Mouse (Mus musculus): Measurements from ENCODE around the gene Hsbp1. TPM values are rescaled to one million over a fixed set of nuclear protein-coding genes. Genes with fewer than 3 reads are reported as not detected.

The Hsbp1 gene
- polyA plus RNA-seq, 1 experiment from 2014 or later = 276 TPM

DNA sequence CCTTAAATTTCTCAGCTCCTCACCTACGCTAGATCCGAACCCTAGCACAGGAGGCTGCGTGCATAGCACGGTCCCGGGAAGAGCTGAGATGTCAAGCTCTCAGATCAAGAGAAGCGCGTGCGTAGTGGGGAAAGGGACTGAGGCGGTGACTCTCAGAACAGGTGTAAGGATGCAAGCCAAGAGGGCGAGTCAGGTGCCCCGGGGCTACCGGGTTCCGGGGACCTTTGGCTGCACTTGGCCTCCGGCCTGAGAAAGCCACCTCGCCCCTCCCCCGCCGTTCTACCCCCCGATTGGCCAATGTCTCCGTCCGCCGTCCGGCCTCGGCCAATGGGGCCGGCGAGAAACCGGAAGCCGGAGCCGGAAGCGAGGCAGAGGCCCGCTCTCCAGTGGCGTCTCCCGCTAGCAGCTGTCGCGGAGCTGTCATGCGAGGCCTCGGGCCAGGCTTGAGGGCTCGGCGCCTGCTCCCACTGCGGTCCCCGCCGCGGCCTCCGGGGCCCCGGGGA is 50.3 kb downstream of the Hsbp1 start, which contains the start of gene Mlycd:
TSS of gene Mlycd (plus strand) at position 355 of the 503 bp plus-strand sequence.
- Histone ChIP-seq H3K4me3 (ENCODE audit: low read depth, low read length) (peak within 1 kb of the TSS; percentile 87), H3K9ac (ENCODE audit: low read depth, low read length) (peak within 1 kb of the TSS; percentile 91), H3K36me3 (ENCODE audit: control insufficient read depth, insufficient read depth, low read length) (no peaks in the 10 kb centered on the region), H3K27me3 (ENCODE audit: control insufficient read depth, insufficient read depth, low read length) (no peaks in the 10 kb centered on the region), H3K4me1 (ENCODE audit: control insufficient read depth, insufficient read depth, low read length) (peaks cover 6% of the 10 kb centered on the region), H3K27ac (ENCODE audit: low read depth, low read length) (peak within 1 kb of the TSS; percentile 84), H3K4me2 (peak within 1 kb of the TSS; percentile 100), H3K9me3 (replicated peaks; ENCODE audit: control insufficient read depth, low read length) (no peaks in the 10 kb centered on the region)
- WGBS (ENCODE audit: insufficient replicate concordance) = 4% methylated on average over 44 of the region's 44 CpGs
- ATAC-seq (replicated peaks; ENCODE audit: insufficient number of reproducible peaks, low FRiP score, low TSS enrichment) = peak; percentile 88

DNA sequence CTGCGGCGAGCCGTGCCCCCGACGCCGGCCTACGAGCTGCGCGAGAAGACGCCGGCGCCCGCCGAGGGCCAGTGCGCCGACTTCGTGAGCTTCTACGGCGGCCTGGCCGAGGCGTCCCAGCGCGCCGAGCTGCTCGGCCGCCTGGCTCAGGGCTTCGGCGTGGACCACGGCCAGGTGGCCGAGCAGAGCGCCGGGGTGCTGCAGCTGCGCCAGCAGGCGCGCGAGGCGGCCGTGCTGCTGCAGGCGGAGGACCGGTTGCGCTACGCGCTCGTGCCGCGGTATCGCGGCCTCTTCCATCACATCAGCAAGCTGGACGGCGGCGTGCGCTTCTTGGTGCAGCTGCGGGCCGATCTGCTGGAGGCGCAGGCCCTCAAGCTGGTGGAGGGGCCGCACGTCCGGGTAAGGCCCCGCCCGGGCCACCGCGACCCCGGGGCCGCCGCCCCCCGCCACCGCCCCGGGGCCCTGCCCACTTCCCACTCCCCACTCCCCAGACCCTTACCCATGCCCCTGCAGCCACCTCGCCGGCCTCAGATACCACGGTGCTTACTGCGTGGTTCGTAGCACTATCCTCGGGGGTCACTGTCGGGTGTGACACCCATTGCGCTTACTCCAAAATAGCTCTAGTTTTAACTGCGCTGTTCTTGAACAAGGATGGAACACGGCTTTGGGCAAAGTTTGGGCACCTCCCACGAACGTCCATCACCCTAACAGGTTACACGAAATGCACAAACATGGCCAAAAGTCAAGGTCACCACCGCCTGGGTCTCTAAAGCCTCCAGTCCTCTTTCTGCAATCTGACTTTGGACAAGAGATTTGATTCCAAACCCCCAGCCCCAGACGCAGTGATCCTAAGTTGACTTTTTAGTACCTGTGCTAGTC is 51.0 kb downstream of the Hsbp1 start:
- H3K4me2 ChIP-seq = peak overlapping the region; percentile 100
- H3K27ac ChIP-seq (ENCODE audit: low read depth, low read length) = peak overlapping the region; percentile 84
- no peaks in the 10 kb centered on the region for H3K36me3 ChIP-seq (ENCODE audit: control insufficient read depth, insufficient read depth, low read length)
- peak overlapping the region; percentile 91 for H3K9ac ChIP-seq (ENCODE audit: low read depth, low read length)
- H3K4me3 ChIP-seq (ENCODE audit: low read depth, low read length) = peak overlapping the region; percentile 87
- H3K9me3 ChIP-seq (replicated peaks; ENCODE audit: control insufficient read depth, low read length) = no peaks in the 10 kb centered on the region
- H3K4me1 ChIP-seq (ENCODE audit: control insufficient read depth, insufficient read depth, low read length) = peaks cover 6% of the 10 kb centered on the region
- ATAC-seq (replicated peaks; ENCODE audit: insufficient number of reproducible peaks, low FRiP score, low TSS enrichment) = peak; percentile 41
- WGBS (ENCODE audit: insufficient replicate concordance) = 4% methylated on average over 74 of the region's 83 CpGs
- H3K27me3 ChIP-seq (ENCODE audit: control insufficient read depth, insufficient read depth, low read length) = no peaks in the 10 kb centered on the region

Other genes with a start within 250 kb of the Hsbp1 start
- 14.2 and 19.0 TPM in 2 replicates for gene Mlycd, start 50.4 kb downstream of the Hsbp1 start, polyA plus RNA-seq (2014; fragmentation: Nextera tagmentation; extraction: Ambion mirVana)
- 0.39 and 0.94 TPM in 2 replicates for gene Osgin1, start 89.6 kb downstream of the Hsbp1 start, polyA plus RNA-seq (2014; fragmentation: Nextera tagmentation; extraction: Ambion mirVana)
- gene Necab2, start 102.2 kb downstream of the Hsbp1 start, polyA plus RNA-seq (2014; fragmentation: Nextera tagmentation; extraction: Ambion mirVana) = 1.4 and 2.0 TPM in 2 replicates
- not detected in 2 replicates for gene Slc38a8, start 157.2 kb downstream of the Hsbp1 start, polyA plus RNA-seq (2014; fragmentation: Nextera tagmentation; extraction: Ambion mirVana)
- 63.6 and 80.5 TPM in 2 replicates for gene Mbtps1, start 214.2 kb downstream of the Hsbp1 start, polyA plus RNA-seq (2014; fragmentation: Nextera tagmentation; extraction: Ambion mirVana)
- gene Hsdl1, start 230.7 kb downstream of the Hsbp1 start, polyA plus RNA-seq (2014; fragmentation: Nextera tagmentation; extraction: Ambion mirVana) = 36.3 and 37.3 TPM in 2 replicates
- gene Dnaaf1, start 230.7 kb downstream of the Hsbp1 start, polyA plus RNA-seq (2014; fragmentation: Nextera tagmentation; extraction: Ambion mirVana) = 0.26 and 0.38 TPM in 2 replicates

Measured in heart, embryonic 11.5 days (tissue).